Mouse (Mus musculus) hindbrain, embryonic 10.5 days (tissue): Measurements from ENCODE around the gene Antxrl. TPM values are rescaled to one million over a fixed set of nuclear protein-coding genes. Genes with fewer than 3 reads are reported as not detected.

Experiments
- DNase-seq: peaks from one replicate; pipeline ENCODE4 v3.0.0-alpha.2; 2017; ENCODE audit warnings: low spot score
- H3K27ac ChIP-seq: fragments of 300-500 bp; sonication (generic); 2 replicates; pipeline ENCODE4 v1.5.1; 2016; ENCODE audit warnings: mild to moderate bottlenecking, moderate library complexity
- H3K27me3 ChIP-seq: fragments of 300-500 bp; sonication (generic); 2 replicates; pipeline ENCODE4 v1.6.1; 2016; ENCODE audit warnings: mild to moderate bottlenecking; ENCODE audit not compliant: poor library complexity, insufficient read depth, severe bottlenecking
- H3K36me3 ChIP-seq: fragments of 300-500 bp; sonication (generic); 2 replicates; pipeline ENCODE4 v1.6.1; 2016; ENCODE audit warnings: mild to moderate bottlenecking, moderate library complexity
- H3K4me1 ChIP-seq: fragments of 300-500 bp; sonication (generic); replicated peaks from 2 replicates; pipeline ENCODE4 v1.6.1; 2016; ENCODE audit warnings: mild to moderate bottlenecking
- H3K4me3 ChIP-seq: fragments of 300-500 bp; sonication (generic); 2 replicates; pipeline ENCODE4 v1.5.1; 2016; ENCODE audit warnings: mild to moderate bottlenecking, moderate library complexity
- H3K9me3 ChIP-seq: fragments of 300-500 bp; sonication (generic); 2 replicates; pipeline ENCODE4 v1.6.1; 2016; ENCODE audit warnings: mild to moderate bottlenecking, moderate library complexity
- WGBS: fragments of 180-500 bp; shearing (Covaris S2); methylation state at CpG from one replicate; pipeline ENCODE4 v1.1.7; 2016; 5-methylcytosine and 5-hydroxymethylcytosine counted together
- polyA plus RNA-seq: library from polyadenylated mRNA; unstranded; fragments of >200 nt; fragmentation: Nextera tagmentation; extraction: Ambion mirVana; gene quantifications from 2 replicates; pipeline ENCODE4 v1.2.1, GENCODE M21; 2016

Antxrl gene
- polyA plus RNA-seq, 1 experiment from 2014 or later = not detected

DNA sequence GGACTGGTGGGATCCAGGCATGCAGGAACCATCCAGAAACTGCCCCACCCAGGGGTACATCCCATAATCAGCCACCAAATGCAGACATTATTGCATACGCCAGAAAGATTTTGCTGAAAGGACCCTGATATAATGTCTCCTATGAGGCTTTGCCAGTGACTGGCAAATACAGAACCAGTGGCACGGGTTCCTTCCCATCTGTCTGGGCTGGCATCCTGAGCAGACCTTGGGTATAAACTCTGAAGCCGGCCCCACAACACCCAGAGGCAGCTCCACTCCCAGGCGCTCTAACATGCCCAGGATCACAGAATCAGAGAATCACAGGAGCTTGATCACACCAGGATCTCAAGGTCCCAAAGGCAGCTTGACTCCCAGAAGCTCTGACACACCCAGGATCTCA lies 61.8 kb downstream of the Antxrl start:
- no peaks in the 10 kb centered on the region for H3K9me3 ChIP-seq
- 92% methylated on average over 4 of the region's 4 CpGs for WGBS
- H3K4me3 ChIP-seq = no peak overlapping the region
- H3K4me1 ChIP-seq = no peaks in the 10 kb centered on the region
- DNase-seq = no peak
- no peaks in the 10 kb centered on the region for H3K27me3 ChIP-seq
- H3K27ac ChIP-seq = no peak overlapping the region
- H3K36me3 ChIP-seq = no peaks in the 10 kb centered on the region

DNA sequence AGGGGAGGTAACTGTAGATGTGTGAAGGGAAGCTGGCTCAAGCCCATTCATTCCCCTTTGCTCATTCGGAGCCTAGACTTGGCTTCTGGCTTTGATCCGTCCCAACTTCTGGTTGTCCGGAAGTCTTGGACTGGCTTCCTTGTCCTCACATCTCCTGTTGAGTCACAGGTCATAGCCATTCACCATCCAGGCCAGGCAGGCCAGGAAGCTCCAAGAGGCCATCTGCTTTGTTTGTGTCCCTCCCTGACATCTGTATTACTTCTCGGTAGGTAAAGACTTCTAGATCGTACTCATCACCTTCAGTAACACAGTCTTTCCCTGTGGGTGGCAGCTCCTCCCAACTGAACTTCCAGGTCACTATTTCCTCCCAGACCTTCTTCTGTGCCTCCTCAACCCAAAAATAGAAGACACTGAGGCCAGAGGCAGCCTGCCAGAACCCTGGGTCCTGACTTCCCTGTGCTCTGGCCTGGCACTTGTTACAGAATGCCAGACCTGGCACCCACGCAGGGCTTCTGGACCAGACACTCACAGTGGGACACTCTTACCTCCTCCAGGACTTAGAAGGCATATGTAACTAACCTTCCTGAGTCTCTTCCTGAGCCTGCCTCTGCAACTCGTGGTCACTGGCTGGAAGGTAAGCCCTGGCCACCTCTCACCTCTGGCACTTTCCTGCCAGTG lies 66.7 kb downstream of the Antxrl start:
- no peaks in the 10 kb centered on the region for H3K9me3 ChIP-seq
- no peak for DNase-seq
- 83% methylated on average over 7 of the region's 7 CpGs for WGBS
- no peaks in the 10 kb centered on the region for H3K4me1 ChIP-seq
- no peak overlapping the region for H3K27ac ChIP-seq
- H3K4me3 ChIP-seq = no peak overlapping the region
- H3K36me3 ChIP-seq = no peaks in the 10 kb centered on the region
- no peaks in the 10 kb centered on the region for H3K27me3 ChIP-seq

GRCm38 (mm10) chr14:34120016-34120910 lies 67.8 kb downstream of the Antxrl start:
- no peaks in the 10 kb centered on the region for H3K4me1 ChIP-seq
- no peak overlapping the region for H3K27ac ChIP-seq
- WGBS = 87% methylated on average over 12 of the region's 12 CpGs
- H3K27me3 ChIP-seq = no peaks in the 10 kb centered on the region
- no peak for DNase-seq
- no peaks in the 10 kb centered on the region for H3K9me3 ChIP-seq
- H3K36me3 ChIP-seq = no peaks in the 10 kb centered on the region
- H3K4me3 ChIP-seq = no peak overlapping the region

DNA sequence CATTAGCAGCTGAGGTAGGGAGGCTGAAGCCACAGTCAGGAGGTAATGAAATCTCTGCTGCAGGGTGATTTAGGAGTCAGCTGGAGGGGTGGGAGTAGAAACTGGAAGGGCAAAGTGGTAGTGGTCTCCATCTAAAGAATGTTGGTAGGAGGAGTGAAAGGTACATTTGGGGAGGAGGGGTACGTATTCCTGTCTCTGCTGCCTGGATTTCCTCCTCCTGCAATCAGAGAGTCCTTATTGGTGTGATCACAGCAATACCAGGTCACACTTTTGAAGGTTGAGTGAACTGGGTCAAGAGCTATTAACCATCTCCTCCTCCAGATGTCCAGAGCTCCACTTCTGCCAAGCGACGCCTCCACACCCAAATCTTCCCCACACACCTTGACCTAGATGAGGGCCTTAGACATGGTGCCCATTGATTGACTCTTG lies 68.4 kb downstream of the Antxrl start:
- 96% methylated on average over 3 of the region's 3 CpGs for WGBS
- DNase-seq = no peak
- no peaks in the 10 kb centered on the region for H3K4me1 ChIP-seq
- no peaks in the 10 kb centered on the region for H3K9me3 ChIP-seq
- H3K27ac ChIP-seq = no peak overlapping the region
- no peaks in the 10 kb centered on the region for H3K36me3 ChIP-seq
- H3K4me3 ChIP-seq = no peak overlapping the region
- H3K27me3 ChIP-seq = no peaks in the 10 kb centered on the region

GRCm38 (mm10) chr14:34121691-34122090 lies 69.2 kb downstream of the Antxrl start:
- H3K27me3 ChIP-seq = no peaks in the 10 kb centered on the region
- H3K4me1 ChIP-seq = no peaks in the 10 kb centered on the region
- no peak overlapping the region for H3K4me3 ChIP-seq
- no peak overlapping the region for H3K27ac ChIP-seq
- no peaks in the 10 kb centered on the region for H3K9me3 ChIP-seq
- 95% methylated on average over 4 of the region's 4 CpGs for WGBS
- no peak for DNase-seq
- no peaks in the 10 kb centered on the region for H3K36me3 ChIP-seq

Other genes starting within 250 kb of the Antxrl start
- 3.8 and 5.6 TPM in 2 replicates for gene Gdf10, start 129.1 kb upstream of the Antxrl start, polyA plus RNA-seq
- gene Gdf2, start 111.7 kb upstream of the Antxrl start, polyA plus RNA-seq = not detected in 2 replicates
- not detected in 2 replicates for gene Rbp3, start 98.7 kb upstream of the Antxrl start, polyA plus RNA-seq
- gene Zfp488, start 73.9 kb upstream of the Antxrl start, polyA plus RNA-seq = 0.16 and 0.45 TPM in 2 replicates
- gene Gm30083, start 37.5 kb upstream of the Antxrl start, polyA plus RNA-seq = not detected in 2 replicates
- gene Gm5460, start 35.9 kb upstream of the Antxrl start, polyA plus RNA-seq = not detected in 2 replicates
- 1.3 and 1.7 TPM in 2 replicates for gene Anxa8, start 33.3 kb downstream of the Antxrl start, polyA plus RNA-seq
- gene A630023A22Rik, start 50.0 kb downstream of the Antxrl start, polyA plus RNA-seq = not detected in 2 replicates
- not detected in 2 replicates for gene Npy4r, start 99.8 kb downstream of the Antxrl start, polyA plus RNA-seq
- 0.49 and 1.2 TPM in 2 replicates for gene Gprin2, start 148.9 kb downstream of the Antxrl start, polyA plus RNA-seq
- 0.14 and 0.17 TPM in 2 replicates for gene Syt15, start 166.9 kb downstream of the Antxrl start, polyA plus RNA-seq